Mouse (Mus musculus) megakaryocyte progenitor cell, adult 5-6 weeks (primary cell): ENCODE results near the gene Olfr1446. TPM values are rescaled to one million over a fixed set of nuclear protein-coding genes. Genes with fewer than 3 reads are reported as not detected.

Experiments used
- ATAC-seq: replicated peaks from 2 replicates; pipeline ENCODE4 v1.8.0; 2016; ENCODE audit warnings: mild to moderate bottlenecking, moderate TSS enrichment, inconsistent platforms; ENCODE audit not compliant: poor library complexity
- total RNA-seq, 2 experiments: library from RNA; stranded (forward) in 1 of 2; stranded (reverse) in 1 of 2; fragments of 157-497, 149-512 nt in 1 of 2; fragments of 200-1000 nt in 1 of 2; gene quantifications; 2 replicates each; pipeline versions ENCODE4 v1.2.3 to v1.2.4; 2015 to 2017

The Olfr1446 gene
- total RNA-seq (2015): not detected in 2 replicates
- total RNA-seq (2017): not detected in 2 replicates

DNA sequence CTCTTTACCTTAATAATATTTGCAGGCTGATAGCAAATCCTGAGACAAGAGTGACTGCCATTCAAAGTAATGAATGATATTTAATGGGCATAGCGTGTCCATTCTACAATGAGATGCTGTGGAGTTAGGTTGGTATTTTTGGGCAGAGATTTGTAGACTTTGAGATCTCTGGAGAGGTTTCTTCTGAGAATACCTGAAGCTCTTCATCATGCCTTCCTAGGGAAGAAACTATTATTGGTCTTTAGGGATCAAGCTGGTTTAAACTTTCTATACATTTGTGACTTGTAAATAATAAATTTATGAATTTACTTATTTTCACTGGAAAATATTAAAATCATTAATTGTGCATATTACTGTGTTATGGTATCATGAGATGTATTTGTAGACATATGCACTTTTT is at the start of gene Olfr1446:
Olfr1446 (minus strand) TSS at position 101 of the 400 bp plus-strand sequence.
- no peak for ATAC-seq

- ATAC-seq: no peak
Observed at GRCm38 (mm10) chr19:12930540-12930939, 37.2 kb upstream of the Olfr1446 start, which contains the start of gene Olfr1449. Gene Olfr1449 (plus strand): TSS chr19:12930840.

DNA sequence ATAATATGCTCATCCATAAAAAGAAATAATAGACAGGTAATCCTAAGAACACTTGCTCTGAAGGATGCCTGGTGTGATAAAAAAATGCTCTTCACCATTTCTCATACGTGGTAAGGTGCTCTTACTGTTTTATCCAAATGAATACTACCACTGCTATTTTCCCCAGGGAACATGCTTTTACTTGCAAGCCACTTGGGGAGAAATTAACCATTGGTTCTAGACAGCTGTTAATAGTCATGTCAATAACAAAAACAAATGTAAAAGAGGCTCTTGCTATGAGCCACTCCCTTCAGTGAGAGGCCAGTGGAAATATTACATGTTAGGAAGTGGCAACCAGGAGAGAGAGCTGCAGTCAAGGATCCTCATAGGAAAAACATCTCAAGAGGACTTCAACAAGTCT is 31.0 kb upstream of the Olfr1446 start, which contains the start of gene Olfr1448:
Olfr1448 (minus strand) TSS at position 101 of the 400 bp plus-strand sequence.
- no peak for ATAC-seq

GRCm38 (mm10) chr19:12903643-12904042 is 10.3 kb upstream of the Olfr1446 start, which contains the start of gene Olfr1447:
Gene Olfr1447 (minus strand): TSS chr19:12903743.
- ATAC-seq: no peak

GRCm38 (mm10) chr19:12883555-12883954 is 9.8 kb downstream of the Olfr1446 start, which contains the start of gene Olfr1445:
Gene Olfr1445 (plus strand): TSS chr19:12883855.
- ATAC-seq: no peak

- ATAC-seq: no peak
Observed at GRCm38 (mm10) chr19:12856983-12857382, 36.3 kb downstream of the Olfr1446 start, which contains the start of gene Olfr1444. Gene Olfr1444 (plus strand): TSS chr19:12857283.

DNA sequence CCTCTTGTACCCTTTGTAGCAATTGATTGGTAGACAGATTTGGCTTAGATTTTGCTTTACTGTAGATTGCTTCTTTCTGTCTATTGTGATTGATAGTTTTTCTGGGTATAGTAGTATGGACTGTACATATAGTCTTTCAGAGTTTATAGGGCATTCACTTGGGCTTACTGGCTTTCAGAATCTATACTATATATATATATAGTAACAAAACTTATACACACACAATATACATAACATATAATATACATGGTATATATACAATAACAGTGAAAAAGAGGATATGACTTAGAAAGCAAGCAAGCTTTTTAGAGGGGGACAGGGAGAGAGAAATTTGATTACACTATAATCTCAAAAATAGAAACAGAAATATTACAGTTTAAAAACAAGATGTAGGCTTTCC is 46.9 kb downstream of the Olfr1446 start, which contains the start of gene Gm5244:
Gm5244 (plus strand) TSS at position 301 of the 400 bp plus-strand sequence.
- no peak for ATAC-seq

- ATAC-seq: no peak
Observed at GRCm38 (mm10) chr19:12838507-12838906, 54.8 kb downstream of the Olfr1446 start.

Other genes starting within 250 kb of the Olfr1446 start
- not detected in 2 replicates for gene Olfr1442, start 223.1 kb downstream of the Olfr1446 start, total RNA-seq (2015)
- not detected in 2 replicates for gene Olfr1442, start 223.1 kb downstream of the Olfr1446 start, total RNA-seq (2017)
- gene Olfr1443, start 215.4 kb downstream of the Olfr1446 start, total RNA-seq (2015): not detected in 2 replicates
- not detected in 2 replicates for gene Olfr1443, start 215.4 kb downstream of the Olfr1446 start, total RNA-seq (2017)
- not detected in 2 replicates for gene Keg1, start 197.7 kb downstream of the Olfr1446 start, total RNA-seq (2015)
- not detected in 2 replicates for gene Keg1, start 197.7 kb downstream of the Olfr1446 start, total RNA-seq (2017)
- 5.2 and 5.9 TPM in 2 replicates for gene Cntf, start 127.9 kb downstream of the Olfr1446 start, total RNA-seq (2015)
- gene Cntf, start 127.9 kb downstream of the Olfr1446 start, total RNA-seq (2017): 1.1 and 3.0 TPM in 2 replicates
- gene Zfp91, start 97.4 kb downstream of the Olfr1446 start, total RNA-seq (2015): 70.4 and 79.9 TPM in 2 replicates
- 85.2 and 92.8 TPM in 2 replicates for gene Zfp91, start 97.4 kb downstream of the Olfr1446 start, total RNA-seq (2017)
- 4.6 and 9.2 TPM in 2 replicates for gene Lpxn, start 97.3 kb downstream of the Olfr1446 start, total RNA-seq (2015)
- 5.1 and 6.2 TPM in 2 replicates for gene Lpxn, start 97.3 kb downstream of the Olfr1446 start, total RNA-seq (2017)
- not detected in 2 replicates for gene Gm5244, start 46.8 kb downstream of the Olfr1446 start, total RNA-seq (2015)
- not detected in 2 replicates for gene Gm5244, start 46.8 kb downstream of the Olfr1446 start, total RNA-seq (2017)
- not detected in 2 replicates for gene Olfr1444, start 36.2 kb downstream of the Olfr1446 start, total RNA-seq (2015)
- not detected in 2 replicates for gene Olfr1444, start 36.2 kb downstream of the Olfr1446 start, total RNA-seq (2017)
- gene Olfr1445, start 9.7 kb downstream of the Olfr1446 start, total RNA-seq (2015): not detected in 2 replicates
- not detected in 2 replicates for gene Olfr1445, start 9.7 kb downstream of the Olfr1446 start, total RNA-seq (2017)
- gene Olfr1447, start 10.2 kb upstream of the Olfr1446 start, total RNA-seq (2015): not detected in 2 replicates
- gene Olfr1447, start 10.2 kb upstream of the Olfr1446 start, total RNA-seq (2017): not detected in 2 replicates
- gene Olfr1448, start 30.9 kb upstream of the Olfr1446 start, total RNA-seq (2015): not detected in 2 replicates
- not detected in 2 replicates for gene Olfr1448, start 30.9 kb upstream of the Olfr1446 start, total RNA-seq (2017)
- gene Olfr1449, start 37.3 kb upstream of the Olfr1446 start, total RNA-seq (2015): not detected in 2 replicates
- gene Olfr1449, start 37.3 kb upstream of the Olfr1446 start, total RNA-seq (2017): not detected in 2 replicates
- gene Olfr1450, start 56.7 kb upstream of the Olfr1446 start, total RNA-seq (2015): not detected in 2 replicates
- not detected in 2 replicates for gene Olfr1450, start 56.7 kb upstream of the Olfr1446 start, total RNA-seq (2017)
- gene Olfr1451, start 101.5 kb upstream of the Olfr1446 start, total RNA-seq (2015): not detected in 2 replicates
- gene Olfr1451, start 101.5 kb upstream of the Olfr1446 start, total RNA-seq (2017): not detected in 2 replicates
- gene Olfr1453, start 134.8 kb upstream of the Olfr1446 start, total RNA-seq (2015): not detected in 2 replicates
- not detected in 2 replicates for gene Olfr1453, start 134.8 kb upstream of the Olfr1446 start, total RNA-seq (2017)
- gene Olfr1454, start 167.1 kb upstream of the Olfr1446 start, total RNA-seq (2015): not detected in 2 replicates
- not detected in 2 replicates for gene Olfr1454, start 167.1 kb upstream of the Olfr1446 start, total RNA-seq (2017)
- gene Olfr1457, start 204.4 kb upstream of the Olfr1446 start, total RNA-seq (2015): not detected in 2 replicates
- gene Olfr1457, start 204.4 kb upstream of the Olfr1446 start, total RNA-seq (2017): not detected in 2 replicates
- gene Olfr1458, start 213.3 kb upstream of the Olfr1446 start, total RNA-seq (2015): not detected in 2 replicates
- not detected in 2 replicates for gene Olfr1458, start 213.3 kb upstream of the Olfr1446 start, total RNA-seq (2017)